9 mouse cellular contexts compared by ENCODE assay signal in genomic region chr11:3761339-3761738, GRCm38 (mm10).
DNase-seq lines count a peak whose midpoint lies in the region; ATAC-seq and TF ChIP-seq lines count a peak whose summit lies in the region.
"Had no signal": no experiment of that assay in that cellular context is flagged by ENCODE, and none has a peak within 500 bp of the region (broad histone marks: within the 10 kb centered on the region; RNA-seq: fewer than 3 reads in every experiment).

No protein-coding gene starts in this region.

- H3K27ac ChIP-seq in testis, adult 2 months (ENCODE audit: control insufficient read depth, insufficient read depth, low read depth, low read length), result no peak overlapping the region
- no peak overlapping the region for H3K27ac ChIP-seq in limb, embryonic 15.5 days
- no peak overlapping the region for H3K27ac ChIP-seq in stomach, postnatal 0 days (replicated peaks)

- no peak for TF ChIP-seq CTCF in testis, adult 2 months (IDR thresholded peaks at IDR 0.05; ENCODE audit: control insufficient read depth, insufficient read depth, insufficient replicate concordance, low read depth, low read length)
- no peak for TF ChIP-seq CTCF in stomach, postnatal 0 days (IDR thresholded peaks at IDR 0.05; ENCODE audit: low read depth)

- peak overlapping the region; percentile 73 for H3K4me3 ChIP-seq in testis, adult 2 months (ENCODE audit: control insufficient read depth, low read depth, low read length)
- H3K4me3 ChIP-seq in limb, embryonic 15.5 days, result peak overlapping the region; percentile 58
- peak overlapping the region; percentile 51 for H3K4me3 ChIP-seq in stomach, postnatal 0 days (ENCODE audit: low read depth, low read length)

- peaks cover 12% of the 10 kb centered on the region for H3K4me1 ChIP-seq in testis, adult 2 months (ENCODE audit: control insufficient read depth, insufficient read depth, low read length)
- peaks cover 13% of the 10 kb centered on the region; the same call in 1 of the 2 replicates for H3K4me1 ChIP-seq in limb, embryonic 15.5 days
- peaks cover 2% of the 10 kb centered on the region; the same call in 1 of the 2 replicates for H3K4me1 ChIP-seq in stomach, postnatal 0 days (replicated peaks; ENCODE audit: control insufficient read depth, insufficient read depth)

- DNase-seq in cerebellum, postnatal 14 days, result peak; percentile 36 to 45
- DNase-seq in cerebellum, postnatal 4 days (ENCODE audit: low spot score in 2 of 2), result no peak
- DNase-seq in testis, postnatal 14 days (ENCODE audit: low spot score), result no peak
- DNase-seq in stomach, postnatal 0 days (ENCODE audit: low spot score), result no peak
- DNase-seq in thymus, postnatal 25 days, result no peak
- DNase-seq in right cerebral cortex, adult 18-20 months, result no peak
- DNase-seq: B cell, adult 2 months had no signal

- H3K4me2 ChIP-seq in limb, embryonic 15.5 days, result peak overlapping the region; percentile 97
- H3K4me2 ChIP-seq in stomach, postnatal 0 days (replicated peaks; ENCODE audit: low read depth), result peak overlapping the region; percentile 96

- 0 out of 2 replicates have a peak overlapping the region, but pooled peaks have one; percentile 37 for H3K9ac ChIP-seq in limb, embryonic 15.5 days
- H3K9ac ChIP-seq in stomach, postnatal 0 days (ENCODE audit: low read length), result no peak overlapping the region; the same call in 1 of the 2 replicates

- no peaks in the 10 kb centered on the region for H3K9me3 ChIP-seq in limb, embryonic 15.5 days
- no peaks in the 10 kb centered on the region for H3K9me3 ChIP-seq in stomach, postnatal 0 days (ENCODE audit: control insufficient read depth, low read length)

- WGBS in limb, embryonic 15.5 days, result 6% methylated on average over 11 of the region's 11 CpGs
- WGBS in stomach, postnatal 0 days, result 20% methylated on average over 11 of the region's 11 CpGs

- no peak for TF ChIP-seq POLR2A in testis, adult 2 months (IDR thresholded peaks at IDR 0.05; ENCODE audit: control insufficient read depth, low read depth, low read length)

- H3K36me3 ChIP-seq in testis, adult 2 months (ENCODE audit: control insufficient read depth, insufficient read depth, low read length), result no peaks in the 10 kb centered on the region
- no peaks in the 10 kb centered on the region for H3K36me3 ChIP-seq in limb, embryonic 15.5 days
- no peaks in the 10 kb centered on the region for H3K36me3 ChIP-seq in stomach, postnatal 0 days (ENCODE audit: control insufficient read depth, insufficient read depth, low read length)

- no peak for TF ChIP-seq EP300 in stomach, postnatal 0 days (optimal IDR thresholded peaks at IDR 0.05)

- H3K27me3 ChIP-seq in testis, adult 2 months (ENCODE audit: control insufficient read depth, insufficient read depth, low read length), result no peaks in the 10 kb centered on the region
- peaks cover 46% of the 10 kb centered on the region for H3K27me3 ChIP-seq in limb, embryonic 15.5 days
- H3K27me3 ChIP-seq in stomach, postnatal 0 days (ENCODE audit: control insufficient read depth, insufficient read depth, low read length), result 0 out of 2 replicates have a peak, but pooled peaks cover 2% of the 10 kb centered on the region

- no peak for ATAC-seq in limb, embryonic 15.5 days (ENCODE audit: insufficient number of reproducible peaks, low FRiP score, low TSS enrichment, low read depth)
- ATAC-seq in stomach, postnatal 0 days (ENCODE audit: low FRiP score, low TSS enrichment), result no peak

Comparison
In these comparisons a context has a peak if more than half of its experiments do, and no peak if none do; other contexts are left out.
1. DNase-seq: peak in cerebellum, postnatal 14 days (2 of 2); none in cerebellum, postnatal 4 days (0 of 2), testis, postnatal 14 days (single experiment), stomach, postnatal 0 days (single experiment), thymus, postnatal 25 days (single experiment) and right cerebral cortex, adult 18-20 months (single experiment).
2. Peak in every context shown above with its lines, with median percentiles within 50 percentile points of each other: H3K4me3 ChIP-seq.